Mouse (Mus musculus) embryonic facial prominence, embryonic 14.5 days (tissue): ENCODE data around the gene Hddc2. TPM values are rescaled to one million over a fixed set of nuclear protein-coding genes. Genes with fewer than 3 reads are reported as not detected.
"Not testable (repeated sequence)": the region's sequence is repeated elsewhere in the genome, so short reads cannot be mapped to it uniquely, and the experiment has no call there.

Experiments used
- ATAC-seq: fragments of 200-750 bp; cut with Nextera tagmentation; 2 replicates; pipeline ENCODE4 v1.8.0; 2017; ENCODE audit warnings: low read depth, moderate number of reproducible peaks, moderate TSS enrichment
- DNase-seq: peaks from one replicate; pipeline ENCODE4 v3.0.0-alpha.2; 2015; ENCODE audit warnings: low spot score
- H3K27ac ChIP-seq: fragments of 300-500 bp; sonication (generic); replicated peaks from 2 replicates; pipeline ENCODE4 v1.5.1; 2014; ENCODE audit warnings: low read depth, mild to moderate bottlenecking, low read length, moderate library complexity
- H3K27me3 ChIP-seq: fragments of 300-500 bp; sonication (generic); replicated peaks from 2 replicates; pipeline ENCODE4 v1.6.1; 2014; ENCODE audit warnings: low read length; ENCODE audit not compliant: control insufficient read depth, insufficient read depth
- H3K36me3 ChIP-seq: fragments of 300-500 bp; sonication (generic); 2 replicates; pipeline ENCODE4 v1.6.1; 2014; ENCODE audit warnings: low read length, mixed read lengths; ENCODE audit not compliant: control insufficient read depth, insufficient read depth
- H3K4me1 ChIP-seq: fragments of 300-500 bp; sonication (generic); 2 replicates; pipeline ENCODE4 v1.6.1; 2014; ENCODE audit warnings: antibody characterized with exemption, low read length; ENCODE audit not compliant: control insufficient read depth, insufficient read depth
- H3K4me2 ChIP-seq: fragments of 300-500 bp; sonication (generic); 2 replicates; pipeline ENCODE4 v1.6.1; 2014; ENCODE audit warnings: low read depth, mild to moderate bottlenecking, low read length, moderate library complexity, mixed read lengths
- H3K4me3 ChIP-seq: fragments of 300-500 bp; sonication (generic); 2 replicates; pipeline ENCODE4 v1.5.1; 2014; ENCODE audit warnings: low read depth, mild to moderate bottlenecking, low read length
- H3K9ac ChIP-seq: fragments of 300-500 bp; sonication (generic); 2 replicates; pipeline ENCODE4 v1.6.1; 2014; ENCODE audit warnings: low read depth, mild to moderate bottlenecking, low read length, moderate library complexity, mixed read lengths
- H3K9me3 ChIP-seq: fragments of 300-500 bp; sonication (generic); 2 replicates; pipeline ENCODE4 v1.6.1; 2016; ENCODE audit warnings: low read length; ENCODE audit not compliant: control insufficient read depth
- WGBS: fragments of 180-500 bp; shearing (Covaris S2); extraction: QIAGEN DNeasy Blood & Tissue Kit; methylation state at CpG from one replicate; pipeline ENCODE4 v1.1.7; 2014; 5-methylcytosine and 5-hydroxymethylcytosine counted together
- polyA plus RNA-seq: library from polyadenylated mRNA; unstranded; fragments of >200 nt; fragmentation: Nextera tagmentation; extraction: Ambion mirVana; gene quantifications from 2 replicates; pipeline ENCODE4 v1.2.1, GENCODE M21; 2014

The Hddc2 gene
- polyA plus RNA-seq, 1 experiment from 2014 or later, result 60.2 TPM

- Histone ChIP-seq H3K36me3 (peaks cover 17% of the 10 kb centered on the region), H3K9me3 (no peaks in the 10 kb centered on the region), H3K4me2 (no peak overlapping the region), H3K9ac (no peak overlapping the region), H3K27ac (no peak overlapping the region), H3K4me3 (no peak overlapping the region), H3K4me1 (peaks cover 12% of the 10 kb centered on the region; the same call in 1 of the 2 replicates), H3K27me3 (no peaks in the 10 kb centered on the region)
- peak; percentile 62 for DNase-seq
- ATAC-seq, result peak; percentile 70; the same call in 1 of the 2 replicates
- WGBS, result 75% methylated on average over 4 of the region's 4 CpGs
These were observed 18.1 kb downstream of the Hddc2 start for GRCm38 (mm10) chr10:31331225-31331775.

GRCm38 (mm10) chr10:31336432-31336831 is 23.2 kb downstream of the Hddc2 start:
- Histone ChIP-seq H3K27me3 (no peaks in the 10 kb centered on the region), H3K9ac (no peak overlapping the region), H3K9me3 (no peaks in the 10 kb centered on the region), H3K4me1 (0 out of 2 replicates have a peak, but pooled peaks cover under 1% of the 10 kb centered on the region), H3K4me3 (no peak overlapping the region), H3K36me3 (no peaks in the 10 kb centered on the region), H3K4me2 (no peak overlapping the region), H3K27ac (no peak overlapping the region)
- ATAC-seq (no peak), DNase-seq (no peak)
- WGBS, result 85% methylated on average over 5 of the region's 5 CpGs

- no peak overlapping the region for H3K4me2 ChIP-seq
- H3K4me1 ChIP-seq, result no peaks in the 10 kb centered on the region
- ATAC-seq, result no peak
- H3K27ac ChIP-seq, result no peak overlapping the region
- no peak overlapping the region for H3K4me3 ChIP-seq
- no peaks in the 10 kb centered on the region for H3K27me3 ChIP-seq
- no peaks in the 10 kb centered on the region for H3K36me3 ChIP-seq
- WGBS, result 66% methylated on average over 8 of the region's 8 CpGs
- no peaks in the 10 kb centered on the region for H3K9me3 ChIP-seq
- H3K9ac ChIP-seq, result no peak overlapping the region
- peak; percentile 60 for DNase-seq
These were observed 33.2 kb downstream of the Hddc2 start for GRCm38 (mm10) chr10:31346401-31346800.

GRCm38 (mm10) chr10:31351056-31351455 is 37.9 kb downstream of the Hddc2 start:
- 85% methylated on average over 2 of the region's 2 CpGs for WGBS
- Histone ChIP-seq H3K9ac (no peak overlapping the region), H3K27ac (no peak overlapping the region), H3K4me2 (no peak overlapping the region), H3K4me3 (no peak overlapping the region), H3K27me3 (no peaks in the 10 kb centered on the region), H3K4me1 (no peaks in the 10 kb centered on the region), H3K36me3 (no peaks in the 10 kb centered on the region), H3K9me3 (no peaks in the 10 kb centered on the region)
- ATAC-seq (no peak), DNase-seq (no peak)

GRCm38 (mm10) chr10:31352845-31353427 is 39.8 kb downstream of the Hddc2 start:
- no peak overlapping the region for H3K9ac ChIP-seq
- no peak for ATAC-seq
- DNase-seq, result no peak
- no peak overlapping the region for H3K27ac ChIP-seq
- no peaks in the 10 kb centered on the region for H3K27me3 ChIP-seq
- H3K9me3 ChIP-seq, result no peaks in the 10 kb centered on the region
- no peaks in the 10 kb centered on the region for H3K36me3 ChIP-seq
- H3K4me2 ChIP-seq, result no peak overlapping the region
- WGBS, result 76% methylated on average over 1 of the region's 1 CpGs
- no peaks in the 10 kb centered on the region for H3K4me1 ChIP-seq
- H3K4me3 ChIP-seq, result no peak overlapping the region

GRCm38 (mm10) chr10:31354141-31354540 is 41.0 kb downstream of the Hddc2 start:
- no peak overlapping the region for H3K27ac ChIP-seq
- 76% methylated on average over 2 of the region's 2 CpGs for WGBS
- no peak for ATAC-seq
- H3K9ac ChIP-seq, result no peak overlapping the region
- no peaks in the 10 kb centered on the region for H3K36me3 ChIP-seq
- H3K27me3 ChIP-seq, result no peaks in the 10 kb centered on the region
- no peak for DNase-seq
- H3K4me1 ChIP-seq, result no peaks in the 10 kb centered on the region
- H3K4me2 ChIP-seq, result no peak overlapping the region
- H3K9me3 ChIP-seq, result no peaks in the 10 kb centered on the region
- no peak overlapping the region for H3K4me3 ChIP-seq

GRCm38 (mm10) chr10:31354886-31355461 is 41.8 kb downstream of the Hddc2 start:
- H3K9ac ChIP-seq, result no peak overlapping the region
- WGBS, result 80% methylated on average over 7 of the region's 7 CpGs
- DNase-seq, result no peak

GRCm38 (mm10) chr10:31359749-31360148 is 46.6 kb downstream of the Hddc2 start:
- Histone ChIP-seq H3K4me1 (no peaks in the 10 kb centered on the region), H3K27ac (no peak overlapping the region), H3K9ac (no peak overlapping the region), H3K9me3 (no peaks in the 10 kb centered on the region), H3K27me3 (no peaks in the 10 kb centered on the region), H3K4me3 (no peak overlapping the region), H3K4me2 (no peak overlapping the region), H3K36me3 (no peaks in the 10 kb centered on the region)
- ATAC-seq (no peak), DNase-seq (no peak)
- 77% methylated on average over 4 of the region's 4 CpGs for WGBS

More at GRCm38 (mm10) chr10:31354886-31355461, 41.8 kb downstream of the Hddc2 start:
- no peak overlapping the region for H3K4me2 ChIP-seq
- peak; percentile 60; the same call in 1 of the 2 replicates for ATAC-seq
- H3K27me3 ChIP-seq, result no peaks in the 10 kb centered on the region
- H3K36me3 ChIP-seq, result no peaks in the 10 kb centered on the region
- no peaks in the 10 kb centered on the region for H3K9me3 ChIP-seq
- H3K27ac ChIP-seq, result no peak overlapping the region
- H3K4me3 ChIP-seq, result no peak overlapping the region
- H3K4me1 ChIP-seq, result no peaks in the 10 kb centered on the region

GRCm38 (mm10) chr10:31370200-31370599 is 57.0 kb downstream of the Hddc2 start:
- H3K27me3 ChIP-seq, H3K27ac ChIP-seq, H3K9ac ChIP-seq, H3K36me3 ChIP-seq, H3K9me3 ChIP-seq, H3K4me3 ChIP-seq, H3K4me2 ChIP-seq, ATAC-seq, DNase-seq, H3K4me1 ChIP-seq: not testable (repeated sequence)
- 7% methylated on average over 4 of the region's 5 CpGs for WGBS
